Mouse (Mus musculus) embryonic fibroblast, embryonic 13.5 days (primary cell): ENCODE results near the gene Kcnv2. TPM values are rescaled to one million over a fixed set of nuclear protein-coding genes. Genes with fewer than 3 reads are reported as not detected.

ENCODE experiments used
- H3K27ac ChIP-seq: 2 replicates; pipeline ENCODE4 v1.5.1; 2012; ENCODE audit warnings: low read length, control low read depth, inconsistent platforms; ENCODE audit not compliant: insufficient read depth
- H3K4me1 ChIP-seq: 2 replicates; pipeline ENCODE4 v1.6.1; 2011; ENCODE audit warnings: low read length; ENCODE audit not compliant: control insufficient read depth, insufficient read depth
- H3K4me3 ChIP-seq: 2 replicates; pipeline ENCODE4 v1.5.1; 2011; ENCODE audit warnings: mild to moderate bottlenecking, control low read depth, low read length; ENCODE audit not compliant: insufficient read depth
- CTCF ChIP-seq: IDR thresholded peaks from 2 replicates; pipeline ENCODE4 v1.5.1; 2011; ENCODE audit warnings: mild to moderate bottlenecking, control low read depth, low read length, moderate library complexity, borderline replicate concordance; ENCODE audit not compliant: insufficient read depth
- POLR2A ChIP-seq: IDR thresholded peaks from 2 replicates; pipeline ENCODE4 v1.6.1; 2011; ENCODE audit warnings: low read depth, mild to moderate bottlenecking, control low read depth, low read length, moderate library complexity
- polyA plus RNA-seq: library from polyadenylated mRNA; stranded (reverse); fragments of >200 nt; gene quantifications from 2 replicates; pipeline ENCODE4 v1.2.4, GENCODE M21; 2011; ENCODE audit warnings: low read depth; ENCODE audit not compliant: missing spikeins, insufficient read length

The Kcnv2 gene
- polyA plus RNA-seq, 1 experiment, result not detected

GRCm38 (mm10) chr19:27325558-27325957 lies 3.2 kb downstream of the Kcnv2 start:
- TF ChIP-seq CTCF (no peak), POLR2A (no peak)
- Histone ChIP-seq H3K4me3 (no peak overlapping the region), H3K4me1 (no peaks in the 10 kb centered on the region; the same call in 1 of the 2 replicates), H3K27ac (no peak overlapping the region)

- H3K4me1 ChIP-seq, result peaks cover 2% of the 10 kb centered on the region; the same call in 1 of the 2 replicates
- no peak overlapping the region for H3K4me3 ChIP-seq
- TF ChIP-seq POLR2A (no peak), CTCF (no peak)
- no peak overlapping the region for H3K27ac ChIP-seq
Measured at GRCm38 (mm10) chr19:27327569-27327968, 5.2 kb downstream of the Kcnv2 start.

- Histone ChIP-seq H3K4me1 (peaks cover 2% of the 10 kb centered on the region; the same call in 1 of the 2 replicates), H3K4me3 (no peak overlapping the region), H3K27ac (no peak overlapping the region)
- TF ChIP-seq POLR2A, result no peak
- TF ChIP-seq CTCF, result no peak
Measured at GRCm38 (mm10) chr19:27328166-27328565, 5.8 kb downstream of the Kcnv2 start.

- no peak overlapping the region for H3K4me3 ChIP-seq
- TF ChIP-seq CTCF, result no peak
- TF ChIP-seq POLR2A, result no peak
- H3K27ac ChIP-seq, result no peak overlapping the region
- H3K4me1 ChIP-seq, result peaks cover 2% of the 10 kb centered on the region; the same call in 1 of the 2 replicates
Measured at GRCm38 (mm10) chr19:27328644-27329043, 6.3 kb downstream of the Kcnv2 start.

GRCm38 (mm10) chr19:27332207-27332794 lies 9.9 kb downstream of the Kcnv2 start:
- H3K4me1 ChIP-seq, result peaks cover 7% of the 10 kb centered on the region; the same call in 1 of the 2 replicates
- TF ChIP-seq POLR2A, result no peak
- TF ChIP-seq CTCF, result no peak
- no peak overlapping the region for H3K27ac ChIP-seq
- H3K4me3 ChIP-seq, result no peak overlapping the region

- peak overlapping the region; percentile 7 for H3K27ac ChIP-seq
- TF ChIP-seq CTCF, result no peak
- no peak for TF ChIP-seq POLR2A
- H3K4me3 ChIP-seq, result no peak overlapping the region
- peaks cover 6% of the 10 kb centered on the region; the same call in 1 of the 2 replicates for H3K4me1 ChIP-seq
Measured at GRCm38 (mm10) chr19:27336126-27336917, 13.9 kb downstream of the Kcnv2 start.

GRCm38 (mm10) chr19:27346501-27346900 lies 24.1 kb downstream of the Kcnv2 start:
- Histone ChIP-seq H3K27ac (no peak overlapping the region), H3K4me1 (peaks cover 2% of the 10 kb centered on the region), H3K4me3 (no peak overlapping the region)
- TF ChIP-seq POLR2A, result no peak
- TF ChIP-seq CTCF, result no peak

GRCm38 (mm10) chr19:27351700-27352099 lies 29.3 kb downstream of the Kcnv2 start:
- H3K27ac ChIP-seq, result peak overlapping the region; percentile 37
- TF ChIP-seq CTCF, result no peak
- H3K4me1 ChIP-seq, result peaks cover 3% of the 10 kb centered on the region
- H3K4me3 ChIP-seq, result no peak overlapping the region

- Histone ChIP-seq H3K27ac (no peak overlapping the region; the same call in 1 of the 2 replicates), H3K4me1 (no peaks in the 10 kb centered on the region; the same call in 1 of the 2 replicates), H3K4me3 (no peak overlapping the region)
- TF ChIP-seq CTCF (no peak), POLR2A (no peak)
Measured at GRCm38 (mm10) chr19:27360381-27360780, 38.0 kb downstream of the Kcnv2 start.

- TF ChIP-seq POLR2A, result no peak
- no peak for TF ChIP-seq CTCF
- Histone ChIP-seq H3K4me3 (no peak overlapping the region), H3K27ac (no peak overlapping the region; the same call in 1 of the 2 replicates)
Measured at GRCm38 (mm10) chr19:27363891-27364290, 41.5 kb downstream of the Kcnv2 start.

More at GRCm38 (mm10) chr19:27363891-27364290, 41.5 kb downstream of the Kcnv2 start:
- H3K4me1 ChIP-seq, result no peaks in the 10 kb centered on the region; the same call in 1 of the 2 replicates
